Mouse (Mus musculus): Measurements from ENCODE around the gene Ccdc78.

Ccdc78 gene

GRCm38 (mm10) chr17:25783861-25784574 lies 2.4 kb upstream of the Ccdc78 start:
- peak; percentile 54 for DNase-seq

GRCm38 (mm10) chr17:25785281-25785745 lies 1.1 kb upstream of the Ccdc78 start, which contains the start of gene Haghl:
Gene Haghl (minus strand): TSS chr17:25785673.
- peak; percentile 97 for DNase-seq

GRCm38 (mm10) chr17:25786781-25787504 lies 563 bp downstream of the Ccdc78 start:
- DNase-seq, result no peak

- no peak for DNase-seq
These were observed 5.0 kb downstream of the Ccdc78 start for GRCm38 (mm10) chr17:25791320-25791842.

DNA sequence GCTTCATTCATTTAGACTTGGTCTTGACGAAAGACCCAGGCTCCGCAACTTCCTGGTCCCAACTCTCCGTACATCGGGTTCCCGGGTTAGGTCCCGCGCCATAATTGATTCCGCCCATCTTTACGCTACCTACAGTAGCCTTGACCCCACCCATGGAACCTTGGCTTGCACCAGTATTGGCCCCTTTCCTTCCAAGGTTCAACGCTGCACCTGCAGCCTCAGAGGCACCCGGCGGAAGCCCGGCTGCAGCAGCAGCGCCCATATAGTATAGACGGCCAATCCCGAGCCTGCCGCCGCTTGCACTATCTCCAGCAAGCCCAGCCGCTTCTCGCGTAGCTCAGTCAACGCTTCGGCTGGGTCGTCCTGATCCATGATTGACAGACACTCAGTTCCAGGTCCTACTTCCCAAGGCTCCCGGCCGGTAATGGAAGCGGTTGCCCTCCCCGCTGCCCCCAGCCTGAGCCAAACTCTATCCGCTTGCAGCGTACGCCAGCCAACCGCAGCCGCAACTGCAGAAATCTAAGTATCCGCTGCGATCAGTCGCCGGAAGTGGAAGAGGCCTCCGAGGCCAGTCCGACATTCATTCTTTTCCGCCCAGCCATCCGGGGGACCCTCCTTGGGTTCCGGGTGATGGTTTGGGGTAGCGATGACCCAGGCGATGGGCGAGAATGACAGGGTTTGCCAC lies 5.6 kb downstream of the Ccdc78 start:
- peak; percentile 85 for DNase-seq

GRCm38 (mm10) chr17:25792615-25793014 lies 6.2 kb downstream of the Ccdc78 start, which contains the start of gene Fam173a:
Gene Fam173a (minus strand): TSS chr17:25792901.
- DNase-seq, result peak; percentile 76

- DNase-seq, result no peak
These were observed 7.8 kb downstream of the Ccdc78 start for GRCm38 (mm10) chr17:25794197-25794596.

- no peak for DNase-seq
These were observed 8.6 kb downstream of the Ccdc78 start for GRCm38 (mm10) chr17:25794998-25795397.

DNA sequence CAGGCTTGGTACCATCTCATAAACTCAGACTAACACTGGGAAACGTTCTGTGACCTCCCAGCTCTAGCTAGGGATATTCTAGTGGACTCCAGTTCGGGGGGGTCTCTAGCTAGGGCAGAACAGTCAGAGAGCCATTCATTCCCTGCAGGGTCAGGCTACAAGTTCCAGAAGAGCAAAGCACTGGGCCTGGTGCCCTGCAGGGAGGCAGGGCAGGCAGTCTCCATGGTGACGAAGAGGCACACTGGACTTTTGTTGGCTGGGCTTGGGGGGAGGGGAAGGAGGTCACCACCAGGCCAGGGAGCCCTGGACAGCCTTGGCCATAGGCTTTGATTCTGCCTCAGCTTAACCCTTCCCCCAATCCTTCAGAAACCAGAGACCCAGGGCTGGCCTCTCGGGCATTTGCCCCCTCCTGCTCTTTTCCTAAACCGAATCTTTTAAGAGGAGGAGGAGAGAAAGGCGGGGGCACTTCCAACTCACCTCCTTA lies 9.3 kb downstream of the Ccdc78 start, which contains the start of gene AC134908.4:
Gene AC134908.4, minus strand, starts transcription at position 51 of the 484 bp plus-strand sequence.
- peak; percentile 74 for DNase-seq

DNA sequence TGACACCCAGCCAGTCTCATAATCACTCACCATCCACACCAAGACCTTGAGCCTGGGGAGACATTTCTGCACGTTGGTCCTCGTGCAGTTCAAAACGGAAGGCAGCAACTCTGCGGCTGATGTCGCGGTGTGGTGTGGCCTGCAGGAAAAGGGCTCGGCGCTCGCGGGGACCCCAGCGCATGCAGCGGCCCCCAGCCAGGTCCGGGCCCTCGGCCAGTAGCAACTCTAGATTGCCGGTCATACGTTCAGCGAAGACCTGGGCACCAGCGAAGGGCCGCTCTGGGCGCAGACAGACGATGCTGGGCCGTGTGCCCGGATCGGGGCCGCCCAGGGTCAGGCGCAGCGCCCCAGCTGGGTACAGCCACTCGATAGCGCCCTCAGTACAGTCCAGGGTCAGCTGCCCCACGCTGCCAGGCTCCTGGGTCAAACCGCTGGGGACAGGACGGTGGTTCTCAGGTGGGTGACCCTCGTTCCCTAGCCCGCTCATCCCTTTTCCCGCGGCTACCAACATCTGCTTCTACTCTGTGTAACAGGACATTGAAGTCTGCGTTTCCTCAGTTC lies 9.9 kb downstream of the Ccdc78 start:
- no peak for DNase-seq

GRCm38 (mm10) chr17:25796951-25797369 lies 10.6 kb downstream of the Ccdc78 start, which contains the start of gene Metrn:
Gene Metrn (minus strand): TSS chr17:25797136.
- peak; percentile 74 for DNase-seq

GRCm38 (mm10) chr17:25801029-25801428 lies 14.6 kb downstream of the Ccdc78 start:
- peak; percentile 71 for DNase-seq

DNA sequence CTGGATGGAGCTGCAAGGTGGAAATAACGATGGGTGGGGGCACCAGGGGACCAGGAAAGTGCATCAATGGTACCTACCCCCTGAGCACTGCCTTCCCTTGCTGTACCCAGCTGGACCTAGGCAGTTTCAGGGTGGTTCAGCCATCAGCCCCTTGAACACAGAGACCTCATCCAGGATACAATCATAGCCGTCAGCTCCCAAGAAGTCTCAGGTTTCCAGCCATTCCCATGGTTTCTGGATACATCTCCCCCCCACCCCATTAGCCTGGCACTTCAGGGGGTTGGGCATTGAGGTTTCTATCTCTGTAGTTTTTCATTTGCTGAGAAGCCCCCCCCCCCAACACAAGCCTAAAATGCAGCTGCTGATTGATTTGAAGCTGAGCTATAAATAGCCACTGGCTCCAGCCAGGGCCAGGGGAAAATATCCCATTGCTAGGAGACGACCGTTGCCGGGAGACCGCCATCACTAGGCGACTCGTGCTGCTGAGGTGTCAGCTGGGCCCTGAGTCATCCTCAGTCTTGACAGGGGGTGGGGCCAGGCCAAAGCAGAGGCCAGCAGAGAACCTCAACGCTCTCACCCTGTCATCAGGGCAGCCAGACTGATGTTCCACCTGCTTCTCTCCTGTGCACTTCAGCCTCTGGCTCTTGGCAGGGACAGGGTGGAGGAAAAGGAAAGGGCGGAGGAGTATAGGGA lies 16.6 kb downstream of the Ccdc78 start:
- peak; percentile 58 for DNase-seq

GRCm38 (mm10) chr17:25806507-25806906 lies 20.1 kb downstream of the Ccdc78 start:
- peak; percentile 43 for DNase-seq

DNA sequence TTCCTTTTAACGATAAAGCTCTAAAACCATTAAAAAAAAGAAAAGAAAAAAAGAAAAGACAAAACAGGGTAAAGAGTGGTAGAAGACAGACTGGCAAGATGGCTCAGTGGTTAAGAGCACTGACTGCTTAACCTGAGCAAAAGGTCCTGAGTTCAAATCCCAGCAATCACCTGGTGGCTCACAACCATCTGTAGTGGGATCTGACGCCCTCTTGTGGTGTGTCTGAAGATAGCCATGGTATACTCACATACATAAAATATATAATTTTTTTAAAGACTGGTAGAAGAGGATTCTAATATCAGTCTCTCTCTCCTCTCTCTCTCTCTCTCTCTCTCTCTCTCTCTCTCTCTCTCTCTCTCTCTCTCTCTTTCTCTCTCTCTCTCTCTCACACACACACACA lies 21.1 kb downstream of the Ccdc78 start:
- peak; percentile 40 for DNase-seq

GRCm38 (mm10) chr17:25808028-25808427 lies 21.6 kb downstream of the Ccdc78 start:
- DNase-seq, result peak; percentile 64

GRCm38 (mm10) chr17:25808789-25809605 lies 22.6 kb downstream of the Ccdc78 start, which contains the start of gene Fbxl16:
Gene Fbxl16 (plus strand): TSS chr17:25809085.
- peak; percentile 97 for DNase-seq

DNA sequence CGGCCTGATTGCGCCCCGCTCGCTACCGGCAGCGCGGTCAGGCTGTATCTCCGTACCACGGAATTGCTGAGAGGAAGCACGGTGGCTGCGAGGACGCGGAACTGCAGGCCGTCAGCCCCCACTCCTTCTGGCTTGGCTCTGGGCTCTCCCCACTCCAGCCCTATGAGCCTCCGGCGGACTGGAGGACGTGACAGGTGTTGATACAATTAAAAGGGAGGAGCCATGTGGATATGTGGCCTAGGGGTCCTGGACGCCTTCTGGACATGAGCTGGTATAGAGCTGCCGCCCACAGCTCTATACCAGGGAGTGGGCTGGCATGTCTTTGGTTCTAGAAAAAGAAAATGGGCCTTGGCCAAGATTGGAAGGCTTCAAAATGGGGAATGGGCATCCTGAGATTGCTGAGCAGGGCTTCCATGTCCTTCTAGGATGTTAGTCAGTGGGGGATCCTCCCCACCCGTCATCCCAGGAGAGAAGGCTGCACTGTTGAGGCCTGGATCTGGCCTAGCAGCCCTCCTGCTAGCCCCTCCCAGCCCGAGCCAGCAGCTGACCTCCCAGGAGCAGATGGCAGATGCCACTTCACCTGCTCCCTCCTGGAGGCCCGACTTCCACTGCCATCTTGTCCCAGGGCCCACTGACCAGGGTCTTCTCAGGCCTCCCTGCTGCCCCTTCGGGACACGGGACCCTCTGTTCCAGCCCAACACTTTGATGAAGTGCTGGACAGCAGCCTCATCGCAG lies 23.4 kb downstream of the Ccdc78 start:
- DNase-seq, result peak; percentile 90

DNA sequence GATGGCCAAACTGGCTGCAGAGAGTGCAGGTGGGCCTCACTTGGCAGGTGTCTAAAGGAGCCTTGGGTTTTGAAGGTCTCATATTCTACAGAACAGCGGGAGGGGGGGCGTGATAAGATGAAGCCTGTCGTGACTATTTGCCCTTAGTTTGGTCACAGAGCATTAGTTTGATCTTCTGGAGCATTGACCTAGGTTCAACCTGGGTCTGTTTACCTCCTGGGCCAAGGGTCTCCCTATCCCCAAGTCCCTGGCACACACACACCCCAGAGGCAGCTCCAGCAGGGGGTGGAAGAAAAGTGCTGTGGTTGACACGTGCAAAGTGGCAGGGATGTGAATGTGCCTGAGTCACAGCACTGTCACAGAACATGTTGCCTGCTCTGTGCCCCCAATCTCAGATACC lies 24.5 kb downstream of the Ccdc78 start:
- DNase-seq, result peak; percentile 69

DNA sequence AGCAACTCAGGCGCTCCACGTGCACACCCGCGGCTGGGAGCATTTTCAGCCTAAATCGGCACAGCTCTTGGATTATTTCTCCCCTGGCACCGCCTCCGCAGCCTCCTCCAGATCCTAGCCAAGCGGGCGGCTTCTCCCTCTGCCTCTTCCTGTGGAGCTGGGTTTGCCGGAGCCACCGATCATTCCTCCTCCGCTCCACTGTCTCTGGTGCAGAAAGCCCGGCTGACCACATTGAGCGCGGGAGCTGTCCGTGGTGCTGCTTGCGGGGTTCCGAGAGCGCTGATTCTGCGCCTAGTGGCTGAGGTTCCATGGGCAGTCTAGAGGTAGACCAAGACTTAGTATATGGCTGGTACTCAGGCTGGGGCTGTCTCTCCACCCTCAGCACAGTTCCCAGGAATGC lies 27.1 kb downstream of the Ccdc78 start:
- peak; percentile 75 for DNase-seq
